Mouse (Mus musculus) kidney, adult 18-20 months (tissue): ENCODE results near the gene Ttc30a2.
"Not testable (repeated sequence)": the region's sequence is repeated elsewhere in the genome, so short reads cannot be mapped to it uniquely, and the experiment has no call there.

Source experiments
- DNase-seq: peaks from one replicate; pipeline ENCODE4 v3.0.0; 2021

Gene Ttc30a2

DNA sequence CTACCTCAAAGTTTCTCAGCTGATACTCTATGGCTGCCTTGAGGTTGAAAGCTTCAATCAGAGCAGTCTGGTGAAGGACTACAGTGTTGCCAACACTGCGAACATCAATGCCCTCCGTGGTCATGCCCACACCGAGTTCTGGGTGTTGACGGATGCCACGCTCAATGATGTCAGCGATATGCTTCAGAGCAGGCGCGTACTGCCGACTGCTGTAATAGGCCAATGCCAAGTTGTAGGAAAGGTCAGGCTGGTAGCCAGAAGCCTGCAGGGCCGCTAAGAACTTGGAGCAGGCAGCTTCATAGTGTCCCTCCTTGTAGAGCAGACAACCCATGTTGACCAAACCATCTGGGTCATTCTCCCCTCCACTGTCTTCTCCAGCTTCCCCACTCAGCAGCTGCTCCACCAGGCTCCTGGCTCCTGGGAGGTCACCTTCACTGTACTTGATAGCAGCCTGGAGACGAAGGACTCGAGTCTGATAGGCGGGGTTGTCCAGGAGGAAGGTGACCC, 3.0 kb upstream of the Ttc30a2 start:
- not testable (repeated sequence) for DNase-seq

DNA sequence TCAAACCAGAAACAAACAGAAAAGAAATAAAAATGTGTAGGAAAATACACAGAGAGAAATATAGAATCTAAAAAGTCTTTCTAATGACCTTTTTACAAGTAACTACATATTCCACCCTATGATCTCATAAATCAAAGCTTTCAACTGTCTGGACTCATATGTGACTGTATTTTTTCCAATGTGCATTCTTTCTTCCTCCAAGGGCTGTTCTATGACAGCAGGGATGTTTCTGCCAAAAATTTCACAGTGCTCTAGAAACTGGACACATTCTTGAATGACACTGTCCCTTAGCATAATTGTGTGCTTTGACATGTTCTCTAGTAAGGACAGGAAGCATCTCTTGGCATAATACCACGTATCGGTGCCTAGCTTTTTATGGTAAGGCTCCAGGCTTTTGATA, 1.9 kb downstream of the Ttc30a2 start:
- not testable (repeated sequence) for DNase-seq

DNA sequence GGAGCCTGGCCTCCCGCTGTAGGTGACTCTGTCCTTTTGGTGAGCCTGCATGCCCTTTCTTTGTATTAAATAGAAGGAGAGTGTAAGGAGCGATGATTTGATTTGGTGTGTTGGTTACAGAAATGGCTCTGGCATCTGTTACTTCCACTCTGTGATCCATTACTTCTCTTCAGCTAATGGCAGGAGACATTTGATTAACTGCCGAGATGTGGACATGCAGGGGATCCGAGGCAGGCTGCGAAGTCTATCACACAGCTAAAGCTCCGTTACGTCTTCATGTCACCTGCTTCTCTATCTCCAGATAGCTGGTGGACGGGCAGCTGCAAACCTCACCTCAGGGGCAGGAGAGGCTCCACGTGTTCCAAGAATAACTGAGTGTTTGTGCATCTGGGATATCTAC, 3.8 kb downstream of the Ttc30a2 start:
- no peak for DNase-seq

DNA sequence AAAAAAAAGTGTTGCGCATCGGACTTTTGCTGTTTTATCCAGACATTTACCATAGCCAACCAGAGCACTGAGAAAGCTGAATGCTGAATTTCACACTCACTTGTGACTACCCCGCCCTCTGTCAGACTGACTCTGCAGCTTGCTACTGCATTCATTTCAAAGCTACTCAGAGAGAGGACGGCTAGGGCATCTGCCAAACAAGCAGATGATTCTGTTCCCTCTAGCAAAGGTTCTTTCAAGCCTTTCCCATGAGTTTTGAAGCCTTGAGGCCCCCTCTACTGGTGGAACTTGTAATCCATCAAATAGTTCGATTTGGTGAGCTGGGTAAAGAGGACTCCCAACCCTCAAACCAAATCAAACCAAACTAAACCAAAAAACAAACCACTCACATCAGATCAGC, 13.0 kb downstream of the Ttc30a2 start:
- peak; percentile 42 for DNase-seq

DNA sequence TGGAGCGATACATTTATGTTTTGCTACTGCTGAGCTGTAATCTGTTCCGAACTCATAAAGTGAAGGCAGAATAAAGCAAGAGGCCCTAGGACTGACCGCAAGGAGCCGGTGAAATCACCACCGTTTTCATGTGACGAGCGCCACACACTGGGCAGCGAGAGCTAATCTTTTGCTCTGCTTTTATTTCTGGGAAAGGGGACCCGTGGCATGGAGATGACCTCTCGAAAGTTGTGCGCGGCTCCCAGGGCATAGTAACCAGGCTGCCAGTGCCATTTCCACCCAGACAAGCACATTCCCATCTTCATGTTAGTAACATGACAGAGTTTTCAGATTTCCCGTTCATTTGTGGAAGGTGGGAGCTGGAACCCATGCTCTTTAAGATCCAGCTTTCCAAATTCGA, 13.5 kb downstream of the Ttc30a2 start:
- DNase-seq = peak; percentile 66

DNA sequence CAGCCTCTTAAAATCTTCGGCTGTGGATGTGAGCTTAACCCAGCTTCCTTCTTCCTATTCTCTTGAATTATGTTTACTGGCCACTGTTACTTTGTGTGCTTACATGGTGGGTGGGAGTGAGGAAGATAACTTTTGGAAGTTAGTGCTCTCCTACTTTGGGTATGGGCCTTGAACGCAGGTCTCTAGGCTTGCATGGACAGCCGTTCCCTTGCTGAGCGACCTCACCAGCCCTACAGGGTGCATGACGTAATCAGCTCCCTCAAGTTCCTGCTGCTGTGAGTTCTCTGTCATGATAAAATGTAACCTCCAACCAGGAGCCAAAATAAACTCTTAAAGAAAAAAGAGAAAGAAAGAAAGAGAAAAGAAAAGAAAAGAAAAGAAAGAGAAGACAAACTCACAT, 13.9 kb downstream of the Ttc30a2 start:
- DNase-seq = no peak

DNA sequence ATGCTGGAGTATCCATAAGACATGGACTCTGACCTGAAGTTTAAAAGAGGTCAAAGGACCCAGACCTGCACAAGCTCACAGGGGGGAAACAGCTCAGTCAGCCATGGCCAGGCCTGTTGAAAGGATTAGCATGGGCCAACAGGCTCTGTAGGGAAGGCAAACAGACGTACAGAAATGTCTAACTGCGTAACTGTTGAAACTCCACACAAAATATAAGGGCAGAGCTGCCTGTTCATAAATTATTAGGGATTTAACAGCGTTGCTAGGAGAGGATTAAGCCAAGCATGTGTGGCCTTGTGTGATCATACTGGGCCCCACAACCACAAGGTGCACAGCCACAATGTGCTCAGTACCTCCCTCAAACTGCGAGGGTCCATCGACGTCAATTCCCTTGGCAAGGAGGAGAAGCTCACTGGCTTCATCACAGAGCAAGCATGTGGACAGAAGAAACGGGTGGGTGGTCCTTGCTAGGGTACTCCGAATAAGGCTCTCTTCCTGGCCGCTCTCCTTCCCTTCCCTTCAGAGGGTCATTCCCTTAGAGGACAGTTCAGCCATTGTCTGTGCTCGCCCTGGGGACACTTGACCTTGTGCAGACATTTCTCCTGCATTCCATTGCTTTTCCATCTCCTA, 14.6 kb downstream of the Ttc30a2 start:
- no peak for DNase-seq

DNA sequence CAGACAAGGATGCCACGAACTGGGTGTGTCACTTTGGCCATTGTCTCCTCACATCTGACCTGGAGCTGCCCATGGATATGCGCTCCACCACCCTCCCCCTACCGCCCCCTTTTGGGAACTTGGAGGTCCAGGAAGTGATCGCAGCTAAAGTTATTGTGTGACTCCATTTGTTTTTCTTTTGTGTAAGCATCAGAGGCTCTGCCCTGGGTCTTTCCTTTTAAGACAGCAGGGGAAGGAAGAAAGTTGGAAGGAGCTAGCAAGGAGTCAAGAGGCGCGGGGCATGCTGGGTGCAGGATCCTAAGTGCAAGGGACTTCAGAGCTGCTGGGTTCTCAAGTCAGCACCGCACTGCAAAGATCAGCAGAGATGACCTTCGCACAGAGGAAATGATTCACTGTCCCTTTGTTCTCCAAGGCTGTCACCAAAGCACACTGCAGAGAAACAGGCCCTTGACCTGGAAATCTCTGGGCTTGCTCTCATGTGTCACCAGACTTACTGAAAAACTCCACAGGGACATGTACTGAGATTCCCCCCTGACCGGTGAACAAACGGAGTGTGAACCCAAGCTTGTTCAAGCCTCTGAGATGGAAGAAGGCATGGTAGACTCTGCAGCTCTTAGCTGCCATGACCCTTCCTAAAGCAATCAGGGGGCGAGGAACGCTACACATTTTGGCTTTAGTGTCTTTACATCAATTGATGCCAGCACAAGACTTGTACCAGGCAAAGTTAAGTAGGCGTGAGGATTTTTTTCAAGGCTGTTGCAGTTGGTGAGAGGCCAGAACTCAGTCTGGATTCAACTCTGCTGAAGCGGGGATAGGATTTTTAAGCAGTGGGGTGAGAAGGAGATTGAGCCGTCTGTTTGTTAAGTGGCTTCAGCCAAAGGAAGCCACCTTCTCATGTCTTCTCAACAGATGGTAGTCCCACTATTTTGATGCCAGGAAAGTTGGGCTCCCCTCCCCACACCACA, 17.3 kb downstream of the Ttc30a2 start:
- DNase-seq = peak; percentile 18

DNA sequence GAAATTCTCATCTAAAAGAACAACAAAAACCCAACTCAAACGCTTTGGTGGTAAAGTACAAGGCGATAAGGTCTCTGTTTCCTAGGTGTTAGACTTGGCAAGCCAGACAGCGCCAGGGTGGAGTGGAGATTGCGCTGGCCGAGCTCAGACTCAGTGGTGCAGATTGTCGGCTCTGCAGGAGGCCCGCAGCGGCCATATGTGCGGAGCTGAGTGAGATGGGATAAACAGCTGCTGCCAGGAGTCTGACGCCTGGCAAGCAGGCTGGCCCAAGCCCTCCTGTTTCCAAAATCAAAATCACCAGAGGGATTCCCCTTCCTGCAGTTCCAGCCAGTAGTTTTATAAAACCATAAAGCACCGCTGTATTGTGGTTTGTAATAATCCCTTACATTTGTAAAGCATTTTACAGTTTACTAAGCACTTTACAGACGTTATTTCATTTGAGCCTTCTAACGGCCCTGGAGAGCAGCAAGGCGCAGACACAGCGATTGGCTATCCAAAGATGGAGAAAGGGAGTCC, 18.1 kb downstream of the Ttc30a2 start:
- DNase-seq = no peak

DNA sequence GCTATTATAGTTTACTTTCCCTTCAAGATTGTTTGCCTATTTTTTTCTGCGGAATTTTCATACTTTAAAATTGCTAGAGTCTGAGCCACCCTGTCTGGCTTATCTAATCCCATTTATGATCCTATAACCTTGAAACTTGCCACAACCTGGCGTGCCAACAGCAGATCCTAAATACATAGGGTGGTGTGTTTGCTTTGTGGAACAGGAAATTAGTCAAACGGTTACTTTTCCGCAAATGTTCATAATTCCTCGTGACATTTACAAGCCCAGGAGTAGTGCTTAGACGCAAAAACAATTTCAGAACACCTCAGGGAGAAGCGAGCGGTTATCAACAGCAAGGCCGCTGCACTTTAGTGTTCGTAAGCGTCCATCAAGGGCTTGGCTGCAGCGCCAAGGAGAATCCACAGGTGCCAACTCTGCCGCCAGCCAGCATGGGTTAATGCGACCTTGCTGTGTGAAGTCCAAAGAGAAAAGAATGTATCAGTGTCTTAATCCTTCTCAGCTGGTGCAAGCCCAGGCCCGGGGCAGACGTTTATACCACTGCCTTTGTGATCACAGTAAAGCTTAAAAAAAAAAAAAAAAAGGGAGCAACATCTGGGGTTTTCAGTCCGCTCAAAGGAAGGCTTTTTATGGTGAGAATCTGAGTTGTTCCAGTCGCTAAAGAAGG, 18.7 kb downstream of the Ttc30a2 start:
- peak; percentile 21 for DNase-seq

DNA sequence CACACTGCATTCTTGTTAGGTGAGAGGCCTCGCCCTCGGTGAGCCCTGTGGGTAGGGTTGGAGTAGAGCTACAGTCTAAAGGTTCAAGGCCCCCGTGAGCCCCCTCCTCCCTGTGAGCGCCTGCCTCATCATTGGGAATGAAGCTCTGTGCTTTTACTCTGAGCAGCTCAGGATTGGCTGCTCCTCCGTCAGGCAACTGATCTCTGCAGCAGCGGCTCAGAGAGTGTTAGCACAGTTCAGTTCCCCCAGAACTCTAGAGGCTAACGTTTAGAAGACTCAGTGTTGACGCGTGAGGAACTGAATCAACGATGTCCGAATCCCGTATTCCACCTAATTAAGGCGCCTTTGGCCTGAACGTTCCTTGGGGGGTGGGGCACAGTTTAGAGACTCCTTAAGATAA, 22.3 kb downstream of the Ttc30a2 start:
- DNase-seq = no peak

DNA sequence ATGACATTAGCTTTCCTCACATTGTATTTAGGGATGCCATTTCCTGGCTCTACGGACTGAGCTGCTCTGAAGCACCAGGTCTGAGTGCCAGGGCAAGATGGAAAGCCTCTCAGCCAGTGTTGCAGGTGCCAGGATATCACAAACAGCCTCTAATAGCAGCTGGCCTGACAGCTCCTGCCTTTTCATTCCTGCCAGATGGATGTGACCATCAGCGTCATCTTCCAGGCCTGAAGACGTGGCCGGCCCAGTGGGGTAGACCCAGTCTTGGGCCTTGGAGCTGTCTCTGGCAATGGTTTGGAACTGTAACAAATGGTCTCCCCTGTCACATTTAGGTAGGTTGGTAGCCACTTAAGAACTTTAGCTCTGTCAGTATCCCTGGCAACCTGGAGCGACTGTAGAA, 24.6 kb downstream of the Ttc30a2 start:
- DNase-seq = no peak

DNA sequence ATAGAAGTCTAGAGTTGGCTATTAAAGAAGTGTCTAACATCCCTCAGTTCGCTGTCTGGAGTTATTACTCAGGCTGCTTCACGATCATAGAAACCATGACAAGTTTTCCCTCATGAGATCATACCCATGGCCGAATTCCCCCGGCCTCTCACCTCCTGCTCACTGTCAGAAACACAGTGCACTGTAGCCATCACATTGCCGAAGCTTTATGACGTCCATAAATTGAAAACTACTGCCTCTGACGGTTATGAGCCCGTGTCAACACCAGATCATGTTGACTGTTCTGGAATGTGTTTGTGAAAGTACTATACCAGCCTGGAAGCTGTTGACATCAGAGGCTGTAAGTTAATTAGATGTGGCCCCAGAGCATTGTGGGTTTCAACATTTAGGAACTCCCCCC, 27.3 kb downstream of the Ttc30a2 start:
- DNase-seq = no peak

DNA sequence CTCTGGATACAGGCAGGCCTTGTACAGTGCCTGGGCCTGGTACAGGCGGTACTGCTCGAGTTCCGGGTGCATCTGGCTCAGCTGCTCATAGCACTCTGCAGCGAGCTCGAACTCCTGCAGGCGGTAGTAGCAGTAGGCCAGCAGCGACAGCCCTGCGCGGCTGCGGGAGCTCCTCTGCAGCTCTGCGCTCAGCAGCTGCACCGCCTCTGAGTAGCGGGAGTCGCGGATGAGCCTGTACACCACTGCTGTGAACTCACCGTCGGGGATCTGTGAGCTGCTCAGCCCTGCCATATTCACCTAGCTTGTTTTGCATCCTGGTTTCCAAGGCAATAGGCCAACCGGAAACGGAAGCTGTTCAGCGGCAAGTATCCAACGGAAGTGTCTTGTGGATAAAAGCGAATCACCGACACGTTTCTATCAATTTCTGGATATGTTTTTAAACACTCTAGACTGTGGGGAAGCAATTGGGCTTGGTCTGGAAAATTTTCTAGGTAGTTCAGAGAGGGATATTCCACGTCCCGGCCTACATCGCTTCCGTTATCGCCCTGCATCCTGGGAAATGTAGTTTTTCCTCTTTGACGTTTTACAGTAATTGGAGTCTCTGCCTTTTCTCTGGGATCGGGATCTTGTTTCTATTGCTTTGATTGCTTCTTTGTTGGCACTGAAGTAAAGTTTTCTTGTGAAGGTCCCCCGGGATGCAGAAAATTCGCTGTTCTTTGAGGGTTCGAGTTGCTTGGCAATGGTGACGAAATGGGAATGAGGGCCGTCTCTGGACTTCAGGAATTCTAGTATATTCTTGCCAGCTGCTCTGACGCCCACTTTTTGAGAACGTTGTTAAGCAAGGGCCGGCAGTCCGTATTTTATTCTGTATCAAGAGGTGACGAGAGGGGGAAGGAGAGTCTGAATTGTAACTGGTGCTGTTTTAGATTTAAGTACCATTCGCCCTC, 39.6 kb downstream of the Ttc30a2 start, which contains the start of gene Ttc30b:
Ttc30b (minus strand) TSS at position 469 of the 947 bp plus-strand sequence.
- peak; percentile 86 for DNase-seq

DNA sequence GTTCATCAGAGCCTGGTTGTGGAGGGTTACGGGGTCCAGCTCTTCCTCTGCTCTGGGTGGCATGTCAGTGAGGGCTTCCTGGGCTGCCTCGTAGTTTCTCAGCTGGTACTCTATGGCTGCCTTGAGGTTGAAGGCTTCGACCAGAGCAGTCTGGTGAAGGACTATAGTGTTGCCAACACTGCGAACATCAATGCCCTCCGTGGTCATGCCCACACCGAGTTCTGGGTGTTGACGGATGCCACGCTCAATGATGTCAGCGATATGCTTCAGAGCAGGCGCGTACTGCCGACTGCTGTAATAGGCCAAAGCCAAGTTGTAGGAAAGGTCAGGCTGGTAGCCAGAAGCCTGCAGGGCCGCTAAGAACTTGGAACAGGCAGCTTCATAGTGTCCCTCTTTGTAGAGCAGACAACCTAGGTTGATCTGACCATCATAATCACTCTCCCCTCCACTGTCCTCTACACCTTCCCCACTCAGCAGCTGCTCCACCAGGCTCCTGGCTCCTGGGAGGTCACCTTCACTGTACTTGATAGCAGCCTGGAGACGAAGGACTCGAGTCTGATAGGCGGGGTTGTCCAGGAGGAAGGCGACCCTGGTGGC, 40.4 kb downstream of the Ttc30a2 start:
- DNase-seq = not testable (repeated sequence)

DNA sequence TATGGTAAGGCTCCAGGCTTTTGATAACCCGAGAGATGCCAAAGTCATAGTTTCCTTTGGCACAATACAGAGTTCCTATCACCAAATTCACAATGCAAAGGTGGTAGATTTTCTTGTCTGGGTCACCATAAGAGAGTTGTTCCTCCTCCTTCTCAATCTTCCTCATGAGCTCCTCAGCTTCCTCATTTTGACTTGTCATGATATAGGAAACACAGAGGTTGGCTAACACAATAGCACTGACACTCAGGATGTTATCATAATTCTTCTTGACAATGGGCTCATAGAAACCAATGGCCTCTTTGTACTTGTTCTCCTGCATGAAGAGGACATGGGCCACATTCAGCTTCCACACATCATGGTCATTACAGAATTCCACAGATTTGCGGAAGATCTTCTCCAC, 41.3 kb downstream of the Ttc30a2 start:
- not testable (repeated sequence) for DNase-seq

DNA sequence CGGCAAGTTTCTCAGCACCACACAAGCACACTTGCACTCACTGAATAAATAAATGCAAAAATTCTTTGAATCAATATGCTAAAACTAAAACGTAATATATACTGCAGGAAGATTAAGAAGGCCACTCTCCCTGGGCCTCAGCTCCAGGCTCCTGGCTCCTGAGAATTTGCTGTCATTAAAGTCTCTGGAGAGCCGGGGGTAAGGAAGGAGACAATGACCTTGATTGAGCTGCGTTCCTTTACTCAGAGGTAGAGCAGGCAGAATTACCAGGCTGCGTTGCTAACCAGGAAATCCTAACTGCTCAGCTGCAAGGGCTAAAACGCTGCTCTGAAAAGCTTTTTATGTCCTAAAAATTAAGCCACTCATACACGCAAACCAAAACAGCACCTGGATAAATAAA, 44.4 kb downstream of the Ttc30a2 start:
- DNase-seq = no peak

DNA sequence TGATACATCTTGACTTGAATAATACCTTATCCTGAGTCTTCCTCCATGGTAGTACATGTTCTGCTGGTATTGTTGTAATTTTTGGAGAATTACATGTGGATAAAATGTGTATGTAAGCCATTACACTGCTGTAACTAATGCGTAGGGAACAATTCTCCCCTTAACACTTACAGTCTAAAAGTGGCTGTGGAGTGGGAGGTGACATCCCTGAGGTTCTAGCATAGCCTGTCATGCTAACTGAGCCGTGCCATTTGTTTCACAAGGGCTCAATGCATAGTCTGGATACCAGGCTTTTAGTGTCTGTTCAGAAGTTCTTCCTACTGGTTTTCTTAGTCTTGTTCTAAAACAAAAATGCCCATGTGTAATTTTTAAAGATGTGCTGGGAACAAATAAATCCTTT, 47.0 kb downstream of the Ttc30a2 start:
- DNase-seq = no peak

DNA sequence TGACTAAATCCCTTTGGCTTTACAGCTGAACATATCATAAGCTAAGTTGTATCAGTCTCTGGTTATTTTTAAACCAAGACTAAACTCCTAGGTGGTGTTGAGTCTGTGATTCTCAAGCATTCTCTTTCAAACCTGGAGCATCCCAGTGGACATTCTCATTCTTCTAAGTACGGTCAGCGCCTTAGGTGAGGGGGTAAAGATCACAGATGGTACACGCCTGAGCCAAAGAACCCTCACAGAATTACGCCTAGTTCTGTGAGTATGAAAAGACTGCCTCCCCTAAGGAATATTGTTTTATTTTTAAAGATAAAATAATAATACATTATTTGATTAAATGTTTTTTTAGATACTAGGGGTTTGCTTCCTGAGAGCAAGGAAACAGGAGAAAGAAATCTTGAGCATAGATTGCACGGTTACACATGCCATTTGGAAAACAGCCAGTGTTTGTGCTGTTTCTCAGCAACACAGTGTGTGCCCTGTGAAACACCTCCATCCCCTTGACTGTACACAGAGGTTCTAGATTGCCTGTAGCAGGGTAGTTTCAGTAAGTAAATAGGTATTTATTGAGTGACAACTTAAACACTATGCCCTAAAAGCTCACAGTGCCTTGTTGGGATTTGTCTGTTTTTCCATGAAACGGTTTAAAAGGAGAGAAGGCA, 48.1 kb downstream of the Ttc30a2 start:
- no peak for DNase-seq

DNA sequence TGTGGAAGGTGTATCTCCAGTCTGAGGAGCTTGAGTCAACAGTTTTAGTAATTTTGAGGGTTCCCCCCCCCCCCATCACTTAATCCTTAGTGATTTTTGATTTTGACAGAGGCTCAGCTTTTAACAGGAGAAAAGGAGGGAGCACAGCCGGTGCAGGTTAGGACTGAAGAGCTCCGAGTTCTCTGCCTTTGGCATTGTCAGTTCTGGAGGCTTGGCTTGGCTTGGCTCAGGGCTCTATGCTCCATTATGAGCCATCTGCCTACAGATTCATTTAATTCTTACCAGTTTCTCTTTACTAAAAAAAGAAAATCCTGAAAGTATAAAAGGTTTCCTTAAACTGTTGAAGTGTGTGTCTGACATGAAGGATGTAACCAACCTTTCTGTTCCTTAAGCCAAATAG, 48.8 kb downstream of the Ttc30a2 start:
- DNase-seq = no peak

DNA sequence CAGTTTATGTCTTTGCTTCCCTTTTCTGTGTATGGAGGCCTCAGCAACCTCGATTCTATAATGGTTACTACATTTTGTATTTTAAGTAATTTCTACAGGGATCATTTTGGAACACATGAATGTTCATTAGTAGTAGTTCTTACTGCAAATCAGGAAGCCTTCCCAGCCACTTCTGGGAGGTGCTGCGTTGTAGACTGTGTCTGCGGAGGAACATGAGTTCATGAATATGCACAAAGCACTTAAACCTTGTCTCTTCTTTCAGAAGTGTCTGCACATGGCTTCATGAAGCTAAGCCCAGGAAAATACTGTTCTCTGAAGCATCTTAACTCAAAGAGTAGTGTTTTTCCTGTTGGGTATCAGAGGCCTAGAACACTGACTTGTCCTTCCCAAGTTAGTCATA, 50.0 kb downstream of the Ttc30a2 start:
- no peak for DNase-seq
